Mouse (Mus musculus) heart, postnatal 0 days (tissue): Measurements from ENCODE around the gene Slc23a2.

ENCODE experiments used
- CTCF ChIP-seq: IDR thresholded peaks from 2 replicates; pipeline ENCODE4 v1.5.1; 2016; ENCODE audit warnings: antibody characterized with exemption, control low read depth, low read depth
- EP300 ChIP-seq: IDR thresholded peaks from 2 replicates; pipeline ENCODE4 v1.6.1; 2016; ENCODE audit warnings: antibody characterized with exemption, low read depth

GRCm38 (mm10) chr2:132183874-132184273 is 39.0 kb upstream of the Slc23a2 start:
- TF ChIP-seq CTCF (no peak), EP300 (no peak)
